Mouse (Mus musculus): ENCODE results near the gene Ncor2.

GRCm38 (mm10) chr5:125063015-125063414, 116.0 kb downstream of the Ncor2 start:
- TF ChIP-seq CTCF (IDR thresholded peaks at IDR 0.05; ENCODE audit: low read depth, low read length) (no peak), POLR2A (IDR thresholded peaks at IDR 0.05; ENCODE audit: extremely low read depth, insufficient read depth, low read length) (no peak)
